Mouse (Mus musculus) small intestine, adult 2 months (tissue): Measurements from ENCODE around the gene Orai2.

Source experiments
- CTCF ChIP-seq: fragments of 200-500 bp; IDR thresholded peaks from 2 replicates; pipeline ENCODE4 v1.5.1; 2012; ENCODE audit warnings: low read depth, mild to moderate bottlenecking, control low read depth, inconsistent platforms, low read length, moderate library complexity, mixed read lengths; ENCODE audit not compliant: insufficient replicate concordance, insufficient read length; ENCODE audit errors: extremely low read depth
- POLR2A ChIP-seq: fragments of 200-500 bp; IDR thresholded peaks from 2 replicates; pipeline ENCODE4 v1.6.1; 2012; ENCODE audit warnings: low read depth, mild to moderate bottlenecking, control low read depth, inconsistent platforms, low read length, moderate library complexity

- TF ChIP-seq CTCF (peak; percentile 73; the same call in 1 of the 2 replicates), POLR2A (no peak)
Measured at GRCm38 (mm10) chr5:136137658-136138274, 32.7 kb downstream of the Orai2 start.
